Mouse (Mus musculus): ENCODE data around the gene Mb21d2. TPM values are rescaled to one million over a fixed set of nuclear protein-coding genes. Genes with fewer than 3 reads are reported as not detected.

Gene Mb21d2
- polyA plus RNA-seq, 3 experiments from 2014 or later, result not detected

Other genes starting within 250 kb of the Mb21d2 start
- gene Fgf12, start 176.6 kb downstream of the Mb21d2 start, polyA plus RNA-seq (2017; shearing (Covaris generic)), result under 1 TPM in 1 of 3 experiments, not detected in 2; 0.30 TPM